Mouse (Mus musculus): ENCODE measurements around the gene Ddost. TPM values are rescaled to one million over a fixed set of nuclear protein-coding genes. Genes with fewer than 3 reads are reported as not detected.
A peak's percentile ranks its signal among the peaks of the same experiment; 100 is the strongest.

The Ddost gene
- polyA plus RNA-seq, 1 experiment = 204 TPM

DNA sequence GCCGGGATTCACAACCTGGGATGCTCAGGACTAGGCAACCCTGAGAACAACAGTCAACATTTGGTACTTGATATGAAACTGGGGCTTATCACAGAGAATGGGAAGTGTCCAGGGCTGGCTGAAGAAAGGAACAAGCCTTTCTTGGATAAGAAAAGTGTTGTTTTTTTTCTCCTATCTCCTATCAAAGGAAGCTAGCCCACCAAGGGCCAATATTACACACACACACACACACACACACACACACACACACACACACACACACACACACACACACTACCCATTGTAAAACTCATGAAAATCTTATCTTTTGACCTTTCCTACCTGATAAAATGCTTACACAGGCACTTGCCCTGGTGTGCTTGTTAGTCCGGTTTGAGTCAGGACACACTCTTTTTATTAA, 51.0 kb downstream of the Ddost start:
- no peaks in the 10 kb centered on the region for H3K36me3 ChIP-seq (ENCODE audit: control insufficient read depth, insufficient read depth)
- no peaks in the 10 kb centered on the region for H3K27me3 ChIP-seq (ENCODE audit: control insufficient read depth, insufficient read depth, insufficient read length)
- TF ChIP-seq CEBPB (IDR thresholded peaks at IDR 0.05; ENCODE audit: low read depth) (no peak), MYOG (IDR thresholded peaks at IDR 0.05; ENCODE audit: control insufficient read depth, extremely low read depth, insufficient read length) (no peak), USF1 (IDR thresholded peaks at IDR 0.05; ENCODE audit: low read depth) (no peak), MAX (IDR thresholded peaks at IDR 0.05) (no peak), CTCF (IDR thresholded peaks at IDR 0.05; ENCODE audit: control insufficient read depth, insufficient read depth, insufficient read length) (no peak), MYOD1 (IDR thresholded peaks at IDR 0.05; ENCODE audit: control insufficient read depth, insufficient read length, low read depth) (no peak), FOSL1 (IDR thresholded peaks at IDR 0.05; ENCODE audit: insufficient read depth, low read length, poor library complexity, severe bottlenecking) (no peak)
- no peak overlapping the region for H3K4me3 ChIP-seq (ENCODE audit: insufficient read depth, poor library complexity, severe bottlenecking)
- no peaks in the 10 kb centered on the region for H3K79me2 ChIP-seq (ENCODE audit: control insufficient read depth, insufficient read depth)
- H3K79me3 ChIP-seq (ENCODE audit: low read depth) = no peaks in the 10 kb centered on the region
- H3ac ChIP-seq (ENCODE audit: control insufficient read depth, insufficient read length, low read depth) = no peak overlapping the region

DNA sequence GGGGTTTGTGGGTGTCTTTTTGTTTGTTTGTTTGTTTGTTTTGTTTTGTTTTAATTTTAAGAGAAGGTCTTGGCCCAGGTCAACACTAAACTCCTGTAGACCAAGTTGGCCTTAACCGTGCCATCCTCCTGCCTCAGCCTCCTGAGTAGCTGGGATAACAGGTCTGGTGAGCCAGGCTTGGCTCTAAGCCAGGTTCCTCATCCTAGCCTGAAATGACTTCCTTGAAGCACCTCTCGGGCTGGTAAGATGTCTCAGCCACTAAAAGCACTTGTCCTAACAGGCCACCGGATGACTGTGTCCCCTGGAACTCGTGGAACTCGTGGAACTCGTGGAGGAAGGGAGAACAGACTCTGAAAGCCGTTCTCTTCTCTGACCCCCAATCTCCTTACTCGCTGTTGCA, 51.6 kb downstream of the Ddost start:
- TF ChIP-seq MYOG (IDR thresholded peaks at IDR 0.05; ENCODE audit: control insufficient read depth, extremely low read depth, insufficient read length) = no peak
- TF ChIP-seq MYOD1 (IDR thresholded peaks at IDR 0.05; ENCODE audit: control insufficient read depth, insufficient read length, low read depth) = no peak
- TF ChIP-seq MAX (IDR thresholded peaks at IDR 0.05) = no peak
- TF ChIP-seq USF1 (IDR thresholded peaks at IDR 0.05; ENCODE audit: low read depth) = no peak
- TF ChIP-seq CTCF (IDR thresholded peaks at IDR 0.05; ENCODE audit: control insufficient read depth, insufficient read depth, insufficient read length) = no peak
- no peak for TF ChIP-seq FOSL1 (IDR thresholded peaks at IDR 0.05; ENCODE audit: insufficient read depth, low read length, poor library complexity, severe bottlenecking)
- TF ChIP-seq CEBPB (IDR thresholded peaks at IDR 0.05; ENCODE audit: low read depth) = no peak
- Histone ChIP-seq H3ac (ENCODE audit: control insufficient read depth, insufficient read length, low read depth) (peak overlapping the region; percentile 8), H3K79me3 (ENCODE audit: low read depth) (no peaks in the 10 kb centered on the region), H3K79me2 (ENCODE audit: control insufficient read depth, insufficient read depth) (no peaks in the 10 kb centered on the region), H3K36me3 (ENCODE audit: control insufficient read depth, insufficient read depth) (no peaks in the 10 kb centered on the region), H3K27me3 (ENCODE audit: control insufficient read depth, insufficient read depth, insufficient read length) (no peaks in the 10 kb centered on the region), H3K4me3 (ENCODE audit: insufficient read depth, poor library complexity, severe bottlenecking) (no peak overlapping the region)

- Histone ChIP-seq H3ac (ENCODE audit: control insufficient read depth, insufficient read length, low read depth) (peak overlapping the region; percentile 30), H3K79me3 (ENCODE audit: low read depth) (no peaks in the 10 kb centered on the region), H3K79me2 (ENCODE audit: control insufficient read depth, insufficient read depth) (no peaks in the 10 kb centered on the region), H3K4me3 (ENCODE audit: insufficient read depth, poor library complexity, severe bottlenecking) (no peak overlapping the region), H3K27me3 (ENCODE audit: control insufficient read depth, insufficient read depth, insufficient read length) (no peaks in the 10 kb centered on the region), H3K36me3 (ENCODE audit: control insufficient read depth, insufficient read depth) (no peaks in the 10 kb centered on the region)
- TF ChIP-seq MAX (IDR thresholded peaks at IDR 0.05) = no peak
- no peak for TF ChIP-seq USF1 (IDR thresholded peaks at IDR 0.05; ENCODE audit: low read depth)
- TF ChIP-seq CTCF (IDR thresholded peaks at IDR 0.05; ENCODE audit: control insufficient read depth, insufficient read depth, insufficient read length) = no peak
- no peak for TF ChIP-seq MYOD1 (IDR thresholded peaks at IDR 0.05; ENCODE audit: control insufficient read depth, insufficient read length, low read depth)
- TF ChIP-seq CEBPB (IDR thresholded peaks at IDR 0.05; ENCODE audit: low read depth) = no peak
- no peak for TF ChIP-seq MYOG (IDR thresholded peaks at IDR 0.05; ENCODE audit: control insufficient read depth, extremely low read depth, insufficient read length)
- TF ChIP-seq FOSL1 (IDR thresholded peaks at IDR 0.05; ENCODE audit: insufficient read depth, low read length, poor library complexity, severe bottlenecking) = peak; percentile 56
These were observed 52.0 kb downstream of the Ddost start for GRCm38 (mm10) chr4:138356551-138356950.

GRCm38 (mm10) chr4:138358176-138358575, 53.6 kb downstream of the Ddost start:
- Histone ChIP-seq H3ac (ENCODE audit: control insufficient read depth, insufficient read length, low read depth) (no peak overlapping the region), H3K4me3 (ENCODE audit: insufficient read depth, poor library complexity, severe bottlenecking) (no peak overlapping the region), H3K27me3 (ENCODE audit: control insufficient read depth, insufficient read depth, insufficient read length) (no peaks in the 10 kb centered on the region), H3K79me2 (ENCODE audit: control insufficient read depth, insufficient read depth) (no peaks in the 10 kb centered on the region), H3K36me3 (ENCODE audit: control insufficient read depth, insufficient read depth) (no peaks in the 10 kb centered on the region), H3K79me3 (ENCODE audit: low read depth) (no peaks in the 10 kb centered on the region)
- TF ChIP-seq USF1 (IDR thresholded peaks at IDR 0.05; ENCODE audit: low read depth) (no peak), CTCF (IDR thresholded peaks at IDR 0.05; ENCODE audit: control insufficient read depth, insufficient read depth, insufficient read length) (no peak), MYOG (IDR thresholded peaks at IDR 0.05; ENCODE audit: control insufficient read depth, extremely low read depth, insufficient read length) (no peak), FOSL1 (IDR thresholded peaks at IDR 0.05; ENCODE audit: insufficient read depth, low read length, poor library complexity, severe bottlenecking) (no peak), MAX (IDR thresholded peaks at IDR 0.05) (no peak), CEBPB (IDR thresholded peaks at IDR 0.05; ENCODE audit: low read depth) (no peak), MYOD1 (IDR thresholded peaks at IDR 0.05; ENCODE audit: control insufficient read depth, insufficient read length, low read depth) (no peak)

DNA sequence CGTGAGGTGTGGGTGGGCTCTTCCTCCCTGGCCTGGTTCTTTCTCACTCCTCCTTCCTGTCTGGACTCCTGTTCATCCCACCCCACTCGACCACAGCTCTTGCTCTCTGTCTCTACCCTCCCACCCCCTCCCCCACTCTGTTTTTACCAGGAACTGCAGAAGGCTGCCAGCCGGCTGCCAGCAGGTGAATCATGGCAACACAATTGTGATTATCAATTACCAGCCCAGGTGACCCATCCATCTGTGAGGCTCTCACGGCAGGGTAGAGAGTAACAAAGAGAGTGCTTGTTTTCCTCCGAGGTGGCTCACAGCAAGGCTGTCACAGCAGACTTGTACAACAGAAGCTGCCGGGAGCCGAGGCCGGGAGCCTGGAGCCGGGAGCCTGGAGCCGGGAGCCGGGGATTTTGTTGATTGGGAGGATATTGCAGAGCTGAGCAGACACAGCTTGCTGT, 56.9 kb downstream of the Ddost start:
- H3K4me3 ChIP-seq (ENCODE audit: insufficient read depth, poor library complexity, severe bottlenecking) = no peak overlapping the region
- H3K79me2 ChIP-seq (ENCODE audit: control insufficient read depth, insufficient read depth) = no peaks in the 10 kb centered on the region
- no peak overlapping the region for H3ac ChIP-seq (ENCODE audit: control insufficient read depth, insufficient read length, low read depth)
- H3K79me3 ChIP-seq (ENCODE audit: low read depth) = no peaks in the 10 kb centered on the region
- TF ChIP-seq CEBPB (IDR thresholded peaks at IDR 0.05; ENCODE audit: low read depth) = no peak
- no peaks in the 10 kb centered on the region for H3K27me3 ChIP-seq (ENCODE audit: control insufficient read depth, insufficient read depth, insufficient read length)
- H3K36me3 ChIP-seq (ENCODE audit: control insufficient read depth, insufficient read depth) = no peaks in the 10 kb centered on the region

Small RNA genes within 50 kb of the gene (microRNA-seq; reads per million reads assigned to microRNA genes)
- gene Gm27646 (ENCODE audit: borderline microRNAs expressed) (not detected), gene Mir7019 (ENCODE audit: borderline microRNAs expressed) (not detected)

Other genes with a start within 250 kb of the Ddost start
- gene Hp1bp3, start 88.4 kb upstream of the Ddost start, polyA plus RNA-seq (2012; fragmentation: generic; extraction: Trizol) = 54.3 TPM
- 0.15 TPM for gene Sh2d5, start 54.3 kb upstream of the Ddost start, polyA plus RNA-seq (2012; fragmentation: generic; extraction: Trizol)
- 0.02 TPM for gene Kif17, start 54.3 kb upstream of the Ddost start, polyA plus RNA-seq (2012; fragmentation: generic; extraction: Trizol)
- 9.7 TPM for gene Pink1, start 21.6 kb downstream of the Ddost start, polyA plus RNA-seq (2012; fragmentation: generic; extraction: Trizol)
- 8.7 TPM for gene Cda, start 63.3 kb downstream of the Ddost start, polyA plus RNA-seq (2012; fragmentation: generic; extraction: Trizol)
- not detected for gene Fam43b, start 91.8 kb downstream of the Ddost start, polyA plus RNA-seq (2012; fragmentation: generic; extraction: Trizol)
- 26.5 TPM for gene Mul1, start 129.9 kb downstream of the Ddost start, polyA plus RNA-seq (2012; fragmentation: generic; extraction: Trizol)
- 0.48 TPM for gene Camk2n1, start 149.6 kb downstream of the Ddost start, polyA plus RNA-seq (2012; fragmentation: generic; extraction: Trizol)

Measured in C2C12 (cell line).